Mouse (Mus musculus) spleen, adult 10 weeks (tissue): ENCODE measurements around the gene Ei24. TPM values are rescaled to one million over a fixed set of nuclear protein-coding genes. Genes with fewer than 3 reads are reported as not detected.

Experiments used
- polyA plus RNA-seq: library from polyadenylated mRNA; stranded (reverse); fragments of 350-450 nt; fragmentation: Illumina TruSeq; extraction: RNeasy Lipid Tissue Mini Kit (QIAGEN cat#74804); gene quantifications from one replicate; pipeline ENCODE4 v1.2.3, GENCODE M21; 2015; ENCODE audit warnings: low replicate concordance; ENCODE audit not compliant: insufficient read depth

The Ei24 gene
- polyA plus RNA-seq = 83.6 TPM

DNA sequence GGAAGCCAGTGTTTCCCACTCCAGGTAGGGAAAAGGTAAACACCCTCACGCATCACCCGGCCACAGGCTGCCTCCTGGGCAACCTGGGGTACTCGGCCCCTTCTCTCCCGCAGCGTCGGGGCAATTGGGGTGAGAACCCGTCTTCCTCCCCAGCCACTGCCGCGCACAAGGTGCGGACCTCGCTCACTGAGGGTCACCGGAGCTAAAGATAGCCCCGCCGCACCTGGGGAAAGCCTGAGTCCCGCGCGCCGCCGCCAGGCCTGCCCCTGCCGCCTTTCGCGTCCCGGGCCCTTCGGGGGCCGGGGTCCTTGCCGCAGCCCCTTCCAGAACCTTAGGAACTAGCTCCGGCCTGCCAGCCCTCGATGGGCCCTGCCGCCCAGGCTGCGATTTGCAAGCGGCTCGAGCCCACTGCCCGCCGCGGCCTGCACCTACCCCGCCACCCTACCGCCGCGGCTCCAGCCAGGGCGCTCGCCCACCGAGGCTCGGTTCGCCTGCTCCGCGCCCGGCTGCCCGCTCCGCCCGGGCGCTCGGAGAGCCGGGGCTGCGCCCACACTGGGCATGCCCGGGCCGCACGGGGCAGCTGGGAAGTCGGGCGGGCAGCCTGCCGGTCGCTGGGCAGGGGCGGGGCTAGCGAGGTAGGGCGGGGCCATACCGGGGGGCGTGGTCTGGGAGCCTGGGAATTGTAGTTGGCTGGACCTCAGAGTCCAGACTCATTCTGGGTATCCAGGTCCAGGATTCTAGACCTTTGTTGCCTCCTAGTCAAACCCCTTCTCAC, at the start of gene Ei24:
TSS of gene Ei24 (minus strand) at position 613 of the 775 bp plus-strand sequence.

DNA sequence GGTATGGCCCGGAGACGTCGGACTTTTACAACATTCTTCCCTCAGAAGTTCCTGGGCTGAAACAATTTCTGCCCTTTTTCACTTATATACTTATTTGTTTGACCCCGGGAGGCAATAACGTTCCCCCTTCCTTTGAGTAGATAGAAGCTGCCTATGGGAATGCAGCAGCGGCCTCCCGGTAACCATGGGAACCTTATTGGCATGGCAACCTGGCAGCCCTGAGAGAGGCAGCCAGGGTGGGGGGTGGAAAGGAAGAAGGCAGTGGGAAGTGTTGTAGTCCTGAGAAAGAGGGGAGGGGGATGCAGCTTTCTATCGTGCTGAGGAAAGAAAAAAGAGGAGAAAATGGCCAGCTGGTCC, 24.4 kb upstream of the Ei24 start, which contains the start of gene Fez1:
TSS of gene Fez1 (plus strand) at position 221 of the 357 bp plus-strand sequence.

DNA sequence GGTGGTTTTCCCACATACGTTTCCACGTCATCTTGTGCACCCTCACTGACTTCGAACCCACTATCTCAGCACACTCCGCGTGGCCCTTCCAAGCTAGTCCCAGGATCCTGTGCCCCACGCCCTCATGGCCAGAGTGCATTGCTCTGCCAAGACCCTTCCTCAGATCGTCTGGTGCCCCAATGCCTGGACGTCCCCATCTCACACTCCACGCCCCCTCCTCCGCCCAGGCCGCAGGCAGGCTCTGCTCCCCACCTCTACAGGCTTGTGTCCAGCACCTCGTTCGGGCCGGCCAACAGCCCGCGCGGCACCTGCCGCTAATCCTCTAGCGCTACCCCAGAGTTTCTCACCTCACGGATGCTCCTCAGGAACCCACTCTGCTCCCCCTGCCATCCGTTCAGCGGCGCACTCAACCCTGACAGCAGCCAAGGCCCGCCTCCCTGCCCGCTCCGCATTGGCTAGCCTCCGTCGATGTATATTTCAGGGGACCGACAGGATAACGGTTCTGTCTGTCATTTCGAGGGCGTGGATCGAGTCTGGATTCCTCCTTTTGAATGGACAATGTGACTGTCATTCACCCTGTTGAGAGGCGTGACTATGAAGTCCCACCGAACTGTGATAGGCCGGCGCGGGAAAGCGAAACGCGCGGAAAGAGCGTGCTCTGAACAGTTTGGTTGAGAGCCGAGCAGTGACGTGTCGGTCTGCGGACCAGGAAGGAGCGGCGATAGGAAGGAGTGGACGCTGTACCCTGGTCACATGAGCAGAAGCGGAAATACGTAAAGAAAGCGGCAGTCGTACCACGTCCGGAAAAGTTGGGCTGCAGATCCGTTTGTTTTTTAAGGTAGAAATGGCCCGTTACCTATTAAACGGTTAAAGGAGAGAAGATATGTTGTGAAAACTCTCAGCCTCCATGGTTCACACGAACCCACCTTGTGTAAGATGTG, 29.7 kb downstream of the Ei24 start, which contains the start of gene Stt3a:
TSS of gene Stt3a (minus strand) at position 477 of the 941 bp plus-strand sequence.

Other genes starting within 250 kb of the Ei24 start
- not detected for gene Gm17689, start 214.8 kb downstream of the Ei24 start, polyA plus RNA-seq
- not detected for gene A630095E13Rik, start 154.0 kb downstream of the Ei24 start, polyA plus RNA-seq
- gene Acrv1, start 104.2 kb downstream of the Ei24 start, polyA plus RNA-seq = not detected
- 7.3 TPM for gene Chek1, start 70.3 kb downstream of the Ei24 start, polyA plus RNA-seq
- gene Stt3a, start 29.7 kb downstream of the Ei24 start, polyA plus RNA-seq = 215 TPM
- gene Fez1, start 24.5 kb upstream of the Ei24 start, polyA plus RNA-seq = 1.3 TPM